Mouse (Mus musculus): ENCODE data around the gene Tuba1a. TPM values are rescaled to one million over a fixed set of nuclear protein-coding genes. Genes with fewer than 3 reads are reported as not detected.

Gene Tuba1a
- polyA plus RNA-seq, 1 experiment from 2014 or later = 1,836 TPM

GRCm38 (mm10) chr15:98993865-98994264 lies 40.4 kb upstream of the Tuba1a start:
- H3K9ac ChIP-seq (ENCODE audit: low read depth, low read length) = peak overlapping the region; percentile 63; the same call in 1 of the 2 replicates
- DNase-seq (ENCODE audit: low spot score) = peak; percentile 96
- 3% methylated on average over 11 of the region's 11 CpGs for WGBS
- no peaks in the 10 kb centered on the region for H3K9me3 ChIP-seq (ENCODE audit: control insufficient read depth, low read length)
- H3K27ac ChIP-seq (replicated peaks; ENCODE audit: low read depth, low read length) = peak overlapping the region; percentile 88
- peak overlapping the region; percentile 37; the same call in 1 of the 2 replicates for H3K4me3 ChIP-seq (ENCODE audit: low read depth, low read length)
- H3K4me2 ChIP-seq (ENCODE audit: low read depth, low read length) = peak overlapping the region; percentile 59
- H3K4me1 ChIP-seq (ENCODE audit: control insufficient read depth, insufficient read depth, low read length) = peaks cover 24% of the 10 kb centered on the region
- H3K36me3 ChIP-seq (ENCODE audit: control insufficient read depth, insufficient read depth, low read length) = no peaks in the 10 kb centered on the region
- ATAC-seq (ENCODE audit: low read depth) = peak; percentile 20; the same call in 1 of the 2 replicates
- H3K27me3 ChIP-seq (replicated peaks; ENCODE audit: control insufficient read depth, insufficient read depth, low read length) = no peaks in the 10 kb centered on the region

- peak overlapping the region; percentile 59 for H3K4me2 ChIP-seq (ENCODE audit: low read depth, low read length)
- H3K4me3 ChIP-seq (ENCODE audit: low read depth, low read length) = peak overlapping the region; percentile 37
- no peaks in the 10 kb centered on the region for H3K27me3 ChIP-seq (replicated peaks; ENCODE audit: control insufficient read depth, insufficient read depth, low read length)
- WGBS = 5% methylated on average over 35 of the region's 35 CpGs
- peaks cover 26% of the 10 kb centered on the region for H3K4me1 ChIP-seq (ENCODE audit: control insufficient read depth, insufficient read depth, low read length)
- peak; percentile 94 for DNase-seq (ENCODE audit: low spot score)
- H3K27ac ChIP-seq (replicated peaks; ENCODE audit: low read depth, low read length) = peak overlapping the region; percentile 88
- H3K9me3 ChIP-seq (ENCODE audit: control insufficient read depth, low read length) = no peaks in the 10 kb centered on the region
- H3K9ac ChIP-seq (ENCODE audit: low read depth, low read length) = peak overlapping the region; percentile 63
- H3K36me3 ChIP-seq (ENCODE audit: control insufficient read depth, insufficient read depth, low read length) = no peaks in the 10 kb centered on the region
- ATAC-seq (ENCODE audit: low read depth) = peak; percentile 90
Measured at GRCm38 (mm10) chr15:98993093-98993793, 39.7 kb upstream of the Tuba1a start.

GRCm38 (mm10) chr15:98992086-98992912 lies 38.8 kb upstream of the Tuba1a start:
- no peaks in the 10 kb centered on the region for H3K27me3 ChIP-seq (replicated peaks; ENCODE audit: control insufficient read depth, insufficient read depth, low read length)
- 26% methylated on average over 17 of the region's 17 CpGs for WGBS
- ATAC-seq (ENCODE audit: low read depth) = peak; percentile 37; the same call in 1 of the 2 replicates
- no peaks in the 10 kb centered on the region for H3K36me3 ChIP-seq (ENCODE audit: control insufficient read depth, insufficient read depth, low read length)
- H3K4me3 ChIP-seq (ENCODE audit: low read depth, low read length) = peak overlapping the region; percentile 37
- no peaks in the 10 kb centered on the region for H3K9me3 ChIP-seq (ENCODE audit: control insufficient read depth, low read length)
- H3K4me2 ChIP-seq (ENCODE audit: low read depth, low read length) = peak overlapping the region; percentile 59
- H3K4me1 ChIP-seq (ENCODE audit: control insufficient read depth, insufficient read depth, low read length) = peaks cover 35% of the 10 kb centered on the region
- peak; percentile 83 for DNase-seq (ENCODE audit: low spot score)
- peak overlapping the region; percentile 88 for H3K27ac ChIP-seq (replicated peaks; ENCODE audit: low read depth, low read length)
- peak overlapping the region; percentile 63 for H3K9ac ChIP-seq (ENCODE audit: low read depth, low read length)

GRCm38 (mm10) chr15:98991540-98992050 lies 38.1 kb upstream of the Tuba1a start:
- H3K27me3 ChIP-seq (replicated peaks; ENCODE audit: control insufficient read depth, insufficient read depth, low read length) = no peaks in the 10 kb centered on the region
- WGBS = 15% methylated on average over 9 of the region's 9 CpGs
- H3K36me3 ChIP-seq (ENCODE audit: control insufficient read depth, insufficient read depth, low read length) = no peaks in the 10 kb centered on the region
- H3K4me3 ChIP-seq (ENCODE audit: low read depth, low read length) = no peak overlapping the region
- peak overlapping the region; percentile 38; the same call in 1 of the 2 replicates for H3K9ac ChIP-seq (ENCODE audit: low read depth, low read length)
- peak overlapping the region; percentile 34 for H3K4me2 ChIP-seq (ENCODE audit: low read depth, low read length)
- H3K9me3 ChIP-seq (ENCODE audit: control insufficient read depth, low read length) = no peaks in the 10 kb centered on the region
- no peak for ATAC-seq (ENCODE audit: low read depth)
- peaks cover 40% of the 10 kb centered on the region for H3K4me1 ChIP-seq (ENCODE audit: control insufficient read depth, insufficient read depth, low read length)
- DNase-seq (ENCODE audit: low spot score) = peak; percentile 57
- peak overlapping the region; percentile 88 for H3K27ac ChIP-seq (replicated peaks; ENCODE audit: low read depth, low read length)

GRCm38 (mm10) chr15:98990669-98991539 lies 37.4 kb upstream of the Tuba1a start:
- peak overlapping the region; percentile 88 for H3K27ac ChIP-seq (replicated peaks; ENCODE audit: low read depth, low read length)
- no peaks in the 10 kb centered on the region for H3K27me3 ChIP-seq (replicated peaks; ENCODE audit: control insufficient read depth, insufficient read depth, low read length)
- DNase-seq (ENCODE audit: low spot score) (peak; percentile 75), ATAC-seq (ENCODE audit: low read depth) (0 out of 2 replicates have a peak, but pooled peaks have one; percentile 1)
- no peaks in the 10 kb centered on the region for H3K9me3 ChIP-seq (ENCODE audit: control insufficient read depth, low read length)
- H3K4me3 ChIP-seq (ENCODE audit: low read depth, low read length) = no peak overlapping the region
- H3K9ac ChIP-seq (ENCODE audit: low read depth, low read length) = peak overlapping the region; percentile 38
- no peaks in the 10 kb centered on the region for H3K36me3 ChIP-seq (ENCODE audit: control insufficient read depth, insufficient read depth, low read length)
- peaks cover 45% of the 10 kb centered on the region for H3K4me1 ChIP-seq (ENCODE audit: control insufficient read depth, insufficient read depth, low read length)
- 21% methylated on average over 15 of the region's 15 CpGs for WGBS
- peak overlapping the region; percentile 34 for H3K4me2 ChIP-seq (ENCODE audit: low read depth, low read length)

- H3K4me2 ChIP-seq (ENCODE audit: low read depth, low read length) = peak overlapping the region; percentile 34
- WGBS = 35% methylated on average over 10 of the region's 12 CpGs
- H3K4me3 ChIP-seq (ENCODE audit: low read depth, low read length) = no peak overlapping the region
- H3K27me3 ChIP-seq (replicated peaks; ENCODE audit: control insufficient read depth, insufficient read depth, low read length) = no peaks in the 10 kb centered on the region
- H3K27ac ChIP-seq (replicated peaks; ENCODE audit: low read depth, low read length) = peak overlapping the region; percentile 88; the same call in 1 of the 2 replicates
- no peak for ATAC-seq (ENCODE audit: low read depth)
- H3K4me1 ChIP-seq (ENCODE audit: control insufficient read depth, insufficient read depth, low read length) = peaks cover 45% of the 10 kb centered on the region
- H3K9me3 ChIP-seq (ENCODE audit: control insufficient read depth, low read length) = no peaks in the 10 kb centered on the region
- no peak for DNase-seq (ENCODE audit: low spot score)
- no peak overlapping the region for H3K9ac ChIP-seq (ENCODE audit: low read depth, low read length)
- no peaks in the 10 kb centered on the region for H3K36me3 ChIP-seq (ENCODE audit: control insufficient read depth, insufficient read depth, low read length)
Measured at GRCm38 (mm10) chr15:98989701-98990430, 36.4 kb upstream of the Tuba1a start.

- no peak for ATAC-seq (ENCODE audit: low read depth)
- 65% methylated on average over 3 of the region's 3 CpGs for WGBS
- H3K9me3 ChIP-seq (ENCODE audit: control insufficient read depth, low read length) = no peaks in the 10 kb centered on the region
- no peak overlapping the region for H3K4me2 ChIP-seq (ENCODE audit: low read depth, low read length)
- H3K36me3 ChIP-seq (ENCODE audit: control insufficient read depth, insufficient read depth, low read length) = no peaks in the 10 kb centered on the region
- H3K4me1 ChIP-seq (ENCODE audit: control insufficient read depth, insufficient read depth, low read length) = peaks cover 45% of the 10 kb centered on the region
- H3K27ac ChIP-seq (replicated peaks; ENCODE audit: low read depth, low read length) = peak overlapping the region; percentile 45; the same call in 1 of the 2 replicates
- no peak for DNase-seq (ENCODE audit: low spot score)
- H3K27me3 ChIP-seq (replicated peaks; ENCODE audit: control insufficient read depth, insufficient read depth, low read length) = no peaks in the 10 kb centered on the region
- H3K9ac ChIP-seq (ENCODE audit: low read depth, low read length) = no peak overlapping the region
- H3K4me3 ChIP-seq (ENCODE audit: low read depth, low read length) = no peak overlapping the region
Measured at GRCm38 (mm10) chr15:98988787-98989186, 35.3 kb upstream of the Tuba1a start.

All from embryonic facial prominence, embryonic 14.5 days (tissue).